Mouse (Mus musculus) hindlimb bud, embryonic 11.5 days (tissue): ENCODE measurements around the gene Ypel3.
A peak's percentile ranks its signal among the peaks of the same experiment; 100 is the strongest.
"Not testable (repeated sequence)": the region's sequence is repeated elsewhere in the genome, so short reads cannot be mapped to it uniquely, and the experiment has no call there.

Experiments
- DNase-seq: peaks from one replicate; pipeline ENCODE4 v3.0.0-alpha.2; 2012; ENCODE audit warnings: low read depth, low spot score; ENCODE audit errors: extremely low spot score

The Ypel3 gene

DNA sequence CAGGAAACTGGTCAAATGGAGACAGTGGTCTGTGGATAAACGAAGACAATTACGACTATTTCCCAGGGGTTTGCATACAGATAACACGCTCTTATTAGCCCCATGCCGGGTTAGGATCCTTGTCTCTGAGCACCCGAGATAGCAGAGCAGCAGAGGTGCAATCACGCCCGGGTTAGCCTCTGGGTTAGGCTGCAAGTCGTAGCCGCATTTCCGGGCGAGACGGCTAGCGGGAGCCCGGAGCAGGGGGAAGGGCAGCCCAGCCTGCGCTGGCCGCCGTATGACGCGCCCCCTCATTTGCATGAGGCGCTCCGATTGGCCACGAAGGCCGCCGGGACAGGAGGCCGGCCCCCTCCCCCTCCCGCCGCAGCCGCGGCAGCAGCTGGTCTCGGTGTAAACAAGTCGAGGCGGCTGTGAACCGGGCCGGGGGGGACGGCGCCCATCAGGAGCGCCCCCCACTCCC lies at the start of gene Ypel3:
Ypel3 (plus strand) TSS at position 358 of the 460 bp plus-strand sequence.
- no peak for DNase-seq

DNA sequence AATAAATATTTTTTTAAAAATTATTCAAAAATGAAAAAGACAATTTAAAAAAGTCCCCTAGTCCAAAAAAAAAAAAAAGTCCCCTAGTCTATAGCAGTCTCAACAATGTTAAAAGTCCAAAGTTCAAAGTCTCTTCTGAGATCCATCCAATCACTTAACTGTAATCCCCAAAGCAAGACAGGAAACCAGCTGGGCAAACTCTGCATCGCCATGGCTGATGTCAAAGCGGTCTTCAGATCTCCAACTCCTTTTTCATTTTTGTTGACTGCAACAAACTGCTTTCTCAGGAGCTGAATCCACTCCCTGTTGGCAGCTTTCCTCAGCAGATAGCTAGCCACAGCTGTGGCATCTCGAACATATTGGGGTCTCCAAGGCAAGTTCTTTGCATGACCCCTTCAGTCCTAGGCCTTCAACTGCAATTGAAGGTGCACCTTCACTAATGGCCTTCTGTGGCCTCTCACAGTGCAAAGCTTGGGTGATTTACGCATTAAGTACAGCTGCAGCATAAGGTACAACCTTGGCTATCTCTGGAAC lies 46.4 kb upstream of the Ypel3 start:
- DNase-seq, result not testable (repeated sequence)

DNA sequence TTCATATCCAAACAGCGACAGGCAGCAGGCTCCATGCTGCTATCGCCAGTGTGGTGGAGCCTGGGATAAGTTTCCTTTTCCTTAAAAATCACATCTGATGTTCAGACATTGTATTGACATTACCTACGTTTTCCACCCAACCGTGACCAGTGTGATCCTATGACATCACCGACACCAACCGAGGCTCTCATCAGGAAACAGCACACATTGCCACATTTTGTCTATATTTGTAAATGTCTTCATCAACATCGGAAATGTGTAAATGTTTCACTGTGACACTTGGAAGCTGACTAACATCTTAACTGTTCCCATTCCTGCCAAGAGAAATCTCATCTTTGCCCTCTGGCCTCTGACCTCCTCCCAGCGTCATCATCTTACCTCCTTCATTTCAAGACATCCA lies 40.6 kb upstream of the Ypel3 start:
- no peak for DNase-seq

DNA sequence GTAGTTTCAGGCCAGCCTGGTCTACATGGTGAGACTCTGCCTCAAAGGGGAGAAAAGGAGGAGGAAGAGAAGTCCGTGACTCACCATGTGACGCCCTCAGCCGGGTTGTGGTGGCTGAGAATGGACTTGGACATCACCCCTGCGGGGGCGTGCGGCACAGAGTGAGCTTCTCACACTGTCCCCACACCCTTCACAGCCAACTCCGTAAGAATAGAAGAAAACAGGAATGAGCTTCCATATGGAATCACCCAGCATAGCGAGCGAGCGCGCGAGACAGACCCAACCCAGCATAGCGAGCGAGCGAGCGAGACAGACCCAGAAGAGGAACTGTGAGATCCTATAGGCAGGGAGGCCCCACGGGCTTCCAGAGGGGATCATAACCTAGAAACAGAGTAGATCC lies 37.2 kb upstream of the Ypel3 start:
- no peak for DNase-seq

DNA sequence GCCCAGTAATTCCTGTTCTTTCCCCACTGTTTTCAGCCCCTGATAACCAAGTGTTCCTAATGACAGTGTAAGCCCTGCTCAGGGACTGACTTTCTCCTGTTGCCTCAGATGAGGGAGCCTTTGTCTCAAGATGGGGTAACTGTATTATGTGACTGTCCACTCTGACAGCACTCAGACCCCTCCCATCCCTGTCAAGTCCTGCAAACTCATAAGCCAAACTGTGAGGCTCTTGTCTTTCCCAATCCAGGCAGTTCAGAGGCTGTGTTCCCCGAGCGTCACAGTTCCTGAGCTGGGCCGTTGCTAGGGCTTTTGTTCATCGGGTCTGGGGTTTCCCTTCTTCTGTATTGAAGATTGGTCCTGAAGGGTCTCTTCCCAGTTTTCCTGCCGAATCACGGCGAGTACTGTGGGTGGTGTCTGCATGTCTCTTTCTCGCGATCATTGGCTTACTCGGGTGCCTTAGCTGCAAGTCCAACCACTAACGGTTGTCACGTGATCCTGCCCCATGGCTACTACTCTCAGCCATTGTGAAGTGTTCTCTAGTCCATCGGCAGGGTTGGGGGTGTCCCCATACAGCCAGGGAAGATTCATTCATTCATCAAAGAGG lies 36.5 kb upstream of the Ypel3 start:
- DNase-seq, result no peak

DNA sequence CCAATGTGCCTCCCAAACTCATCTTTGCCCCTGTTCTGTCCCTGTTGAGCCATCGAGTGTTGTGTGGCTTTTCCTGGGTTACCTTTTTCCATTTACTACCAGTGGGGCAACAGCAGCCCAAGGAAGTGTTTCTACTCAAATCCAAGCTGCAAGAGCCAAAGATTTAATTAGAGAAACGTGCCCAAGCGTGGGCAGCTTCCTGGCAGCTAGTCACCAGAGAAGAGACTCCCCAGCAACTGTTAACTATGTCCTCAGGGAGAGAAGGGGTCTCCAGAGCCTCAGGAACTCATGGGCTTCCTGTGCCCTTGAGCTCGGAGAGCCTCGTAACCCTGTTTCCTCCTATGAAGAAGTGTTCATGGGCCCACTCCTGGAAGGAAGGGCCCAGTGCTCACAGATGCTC lies 35.8 kb upstream of the Ypel3 start:
- DNase-seq, result no peak

DNA sequence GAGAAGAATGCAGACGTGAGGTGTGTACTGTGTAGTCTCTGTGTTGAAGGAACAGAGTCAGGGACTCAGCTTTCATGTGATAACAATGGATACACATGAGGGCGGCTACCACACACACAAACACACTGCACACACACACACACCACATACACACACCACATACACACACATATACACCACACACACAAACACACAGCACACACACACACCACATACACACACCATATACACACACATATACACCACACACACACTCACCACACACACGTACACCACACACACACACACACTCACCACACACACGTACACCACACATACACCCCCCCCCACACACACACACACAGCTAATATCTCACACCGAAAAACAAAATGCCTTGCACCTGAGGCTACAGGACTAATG lies 35.3 kb upstream of the Ypel3 start:
- no peak for DNase-seq

DNA sequence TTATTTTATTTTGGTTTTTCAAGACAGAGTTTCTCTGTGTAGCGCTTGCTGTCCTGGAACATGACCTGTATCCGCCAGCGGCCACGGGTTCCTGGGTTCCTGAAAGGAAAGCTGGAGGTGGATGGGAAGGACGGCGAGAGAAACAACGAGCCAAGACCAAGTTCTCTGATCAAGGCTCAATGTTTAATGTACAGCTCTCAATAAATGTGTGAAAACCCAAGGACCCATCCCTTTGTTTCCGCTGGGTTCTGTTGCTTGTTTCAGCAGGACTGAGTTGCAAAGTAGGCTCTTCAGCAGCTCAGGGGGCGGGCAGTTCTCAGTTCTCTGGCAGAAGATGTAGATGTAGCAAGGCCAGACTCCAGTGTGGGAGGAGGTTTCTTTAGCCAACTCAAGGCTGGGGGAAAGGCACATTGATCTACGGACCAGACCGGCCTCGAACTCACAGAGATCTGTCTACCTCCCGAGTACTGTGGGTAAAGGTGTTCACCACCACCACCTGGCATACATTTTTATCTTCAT lies 34.7 kb upstream of the Ypel3 start:
- no peak for DNase-seq

DNA sequence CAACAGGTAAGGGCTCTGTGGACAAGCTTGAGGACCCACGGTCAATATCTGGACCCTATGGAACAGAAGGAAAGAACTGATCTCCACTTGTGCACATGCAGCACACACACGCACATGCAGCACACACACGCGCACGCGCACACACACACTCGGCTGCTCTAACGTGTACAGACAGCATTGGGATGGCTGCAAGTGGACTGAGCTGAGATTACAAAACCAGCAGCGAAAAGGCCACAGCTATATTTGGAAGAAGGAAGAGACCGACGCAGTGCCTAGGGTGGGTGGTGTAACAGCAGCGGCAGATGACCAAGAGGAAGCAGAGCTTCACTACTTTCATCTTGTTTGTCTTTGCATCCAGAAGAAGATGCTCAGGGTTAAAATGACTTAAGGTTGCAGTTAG lies 30.7 kb upstream of the Ypel3 start:
- no peak for DNase-seq

DNA sequence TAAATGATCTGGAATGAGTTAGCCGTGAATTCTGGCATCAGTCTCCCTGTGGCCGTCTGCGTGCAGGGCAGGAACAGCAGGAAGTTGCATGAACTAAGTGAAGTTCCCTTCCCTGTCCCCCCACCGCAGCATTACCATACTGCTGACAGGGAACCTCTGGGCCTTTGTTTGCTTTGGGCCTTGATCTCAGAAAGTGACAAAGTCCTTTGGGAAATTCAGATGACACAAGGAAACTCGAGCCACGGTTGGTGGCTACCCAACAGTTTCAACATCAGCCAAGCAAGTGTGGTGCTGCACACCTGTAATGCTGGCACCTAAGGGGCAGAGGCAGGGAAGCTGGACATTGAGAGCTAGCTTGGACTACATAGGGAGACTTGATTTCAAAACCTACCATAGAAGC lies 30.0 kb upstream of the Ypel3 start:
- DNase-seq, result no peak

DNA sequence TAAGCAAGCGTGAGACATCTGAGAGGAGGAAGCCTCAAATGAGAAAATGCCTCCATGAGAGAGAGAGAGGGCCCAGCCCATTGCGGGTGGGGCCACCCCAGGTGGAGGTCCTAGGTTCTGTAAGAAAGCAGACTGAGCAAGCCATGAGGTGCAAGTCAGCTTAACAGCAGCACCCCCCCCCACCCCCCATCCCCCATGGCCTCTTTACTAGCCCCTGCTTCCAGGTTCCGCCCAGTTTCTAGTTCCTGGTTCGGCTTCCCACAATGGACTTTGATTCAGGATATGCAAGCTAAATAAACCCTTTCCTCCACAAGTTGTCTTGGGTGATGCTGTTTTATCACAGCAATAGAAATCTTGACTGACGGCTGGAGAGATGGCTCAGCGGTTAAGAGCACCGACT lies 27.9 kb upstream of the Ypel3 start:
- no peak for DNase-seq

DNA sequence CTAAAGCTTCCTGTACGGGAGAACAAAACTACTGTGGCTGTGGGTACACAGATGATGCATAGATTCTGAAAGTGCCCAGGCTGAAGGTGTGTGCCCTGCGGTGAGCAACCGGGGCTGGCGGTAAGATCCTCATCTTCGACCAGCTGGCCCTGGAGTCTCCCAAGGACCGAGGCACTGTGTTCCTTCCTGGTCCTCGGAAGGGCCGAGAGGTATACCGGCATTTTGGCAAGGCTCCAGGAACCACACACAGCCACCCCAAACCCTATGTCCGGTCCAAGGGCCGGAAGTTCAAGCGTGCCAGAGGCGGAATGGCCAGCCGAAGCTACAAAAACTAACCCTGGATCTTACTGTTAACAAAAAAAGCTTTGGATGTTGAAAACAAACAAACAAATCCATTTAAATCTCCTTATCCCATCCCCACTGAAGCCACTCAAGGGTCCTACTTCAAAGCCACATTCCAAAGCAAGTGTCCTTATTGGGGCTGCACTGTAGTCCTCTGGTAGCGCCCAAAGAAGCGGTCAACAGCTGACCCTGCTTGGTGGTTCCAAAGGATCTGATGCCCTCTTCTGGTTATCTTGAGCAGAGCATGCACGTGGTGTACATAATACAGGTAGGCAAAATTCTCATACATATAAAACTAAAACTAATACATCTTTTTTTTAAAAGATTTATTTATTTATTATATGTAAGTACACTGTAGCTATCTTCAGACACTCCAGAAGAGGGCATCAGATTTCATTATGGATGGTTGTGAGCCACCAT lies 27.0 kb upstream of the Ypel3 start:
- no peak for DNase-seq

DNA sequence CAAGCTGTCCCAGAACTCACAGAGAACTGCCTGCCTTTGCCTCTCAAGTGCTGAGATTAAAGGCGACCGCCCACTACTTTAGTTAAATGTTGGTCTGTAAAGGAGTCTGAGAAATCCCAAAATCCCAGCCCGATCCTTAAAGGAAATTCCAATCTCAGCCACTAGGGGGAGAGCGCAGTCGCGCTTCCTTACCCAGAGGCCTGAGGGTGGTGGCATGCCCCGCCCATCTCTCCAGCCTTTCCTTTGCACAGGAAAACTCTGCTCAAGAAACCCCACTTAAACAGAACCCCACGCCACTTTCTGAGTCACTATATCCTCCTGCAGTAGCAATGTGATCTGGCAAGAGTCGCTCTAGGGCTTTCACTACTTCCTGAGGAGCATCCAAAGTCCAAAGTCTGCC lies 21.9 kb upstream of the Ypel3 start:
- peak; percentile 94 for DNase-seq

DNA sequence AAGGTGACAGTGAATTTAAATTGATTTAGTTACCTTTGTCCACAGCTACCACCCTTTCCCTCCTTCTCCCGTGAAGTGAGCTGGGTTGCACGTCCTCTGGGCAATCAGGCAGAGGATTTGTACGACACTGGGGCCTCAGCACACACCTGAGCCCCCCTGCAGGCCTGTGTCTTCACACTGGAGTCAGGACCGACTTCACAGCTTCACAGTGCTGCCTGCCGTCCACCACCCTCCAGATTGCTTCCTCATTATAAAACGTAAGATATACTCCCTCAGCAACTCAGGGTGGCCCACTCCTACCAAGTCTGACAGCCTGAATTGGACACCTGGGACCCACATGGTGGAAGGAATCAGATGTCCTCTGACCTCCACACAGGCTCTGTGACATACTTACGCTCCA lies 18.2 kb upstream of the Ypel3 start:
- DNase-seq, result no peak

DNA sequence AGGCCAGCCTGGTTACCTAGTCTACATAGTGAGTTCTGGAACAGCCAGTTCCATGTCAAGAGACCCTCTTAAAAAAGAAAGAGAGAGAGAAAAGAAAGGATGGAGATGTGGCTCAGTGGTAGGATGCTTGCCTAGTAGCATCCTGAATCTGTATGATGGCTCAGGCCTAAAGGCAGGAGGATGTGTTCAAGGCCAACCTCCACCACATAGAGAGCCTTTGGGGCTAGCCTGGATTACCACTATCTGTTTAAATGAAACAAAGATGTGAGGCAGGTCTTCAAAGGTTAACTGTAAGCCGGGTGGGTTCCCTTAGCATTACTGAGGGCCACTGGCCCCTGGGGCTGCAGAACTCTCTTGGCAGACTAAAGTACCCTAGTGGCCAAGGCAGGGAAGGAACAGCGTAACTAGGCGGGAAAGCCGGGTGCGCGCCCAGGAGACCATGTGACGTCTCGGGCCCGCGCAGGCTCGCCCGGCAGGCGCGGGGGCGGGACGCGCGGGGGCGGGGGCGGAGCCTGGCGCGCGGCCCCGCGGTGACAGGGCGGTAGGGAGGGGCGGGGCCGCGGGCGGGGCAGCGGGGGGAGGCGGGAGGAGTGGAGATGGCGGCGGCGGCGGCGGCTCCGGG lies 17.6 kb upstream of the Ypel3 start, which contains the start of gene Mapk3:
Mapk3 (plus strand) TSS at position 552 of the 622 bp plus-strand sequence.
- peak; percentile 70 for DNase-seq

DNA sequence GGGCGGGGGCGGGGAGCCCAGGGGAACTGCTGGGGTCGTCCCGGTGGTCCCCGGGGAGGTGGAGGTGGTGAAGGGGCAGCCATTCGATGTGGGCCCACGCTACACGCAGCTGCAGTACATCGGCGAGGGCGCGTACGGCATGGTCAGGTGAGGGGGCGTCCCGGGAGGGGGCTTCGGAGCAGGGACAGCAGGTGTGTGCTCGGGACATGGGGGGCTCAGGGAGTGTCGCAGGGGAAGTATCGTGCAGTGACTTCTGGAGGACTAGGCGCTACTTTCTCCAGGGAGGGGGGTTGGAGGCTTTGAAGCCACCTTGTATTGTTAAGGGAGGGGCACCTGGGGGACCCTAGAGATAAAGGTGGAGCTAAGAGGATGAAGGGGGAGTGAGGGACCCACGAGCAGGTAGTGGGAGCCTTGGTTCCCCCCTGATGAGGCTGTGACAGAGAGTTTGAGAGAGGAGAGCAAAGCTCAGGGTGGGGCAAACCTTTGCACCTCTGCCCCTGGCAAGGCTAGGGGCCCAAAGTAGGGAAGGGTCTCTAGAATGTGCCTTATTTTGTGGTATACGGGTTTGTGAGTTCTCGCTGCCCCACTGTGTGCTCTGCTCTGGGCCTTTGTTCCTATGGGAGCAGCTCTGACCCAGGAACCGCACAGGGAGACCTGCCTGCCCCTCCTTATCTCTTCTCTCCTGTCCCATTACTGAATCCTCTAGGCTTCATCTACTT lies 16.9 kb upstream of the Ypel3 start:
- no peak for DNase-seq

DNA sequence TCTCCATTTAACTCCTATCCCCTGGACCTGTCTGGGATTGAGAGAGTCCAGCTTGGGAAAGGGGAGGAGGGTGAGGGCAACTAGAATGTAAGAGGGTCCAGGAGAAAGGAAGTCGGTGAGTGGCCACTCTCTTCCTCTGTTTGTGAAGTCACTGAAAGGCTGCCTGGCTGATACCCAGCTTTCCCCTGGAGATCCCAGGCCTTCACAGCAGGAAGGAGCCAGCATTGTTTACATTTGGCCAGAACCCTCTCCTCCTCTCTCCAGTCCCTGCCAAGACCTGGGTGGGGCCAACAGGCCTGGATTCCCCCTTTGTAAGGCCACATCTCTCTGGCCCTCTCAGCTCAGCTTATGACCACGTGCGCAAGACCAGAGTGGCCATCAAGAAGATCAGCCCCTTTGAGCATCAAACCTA lies 16.4 kb upstream of the Ypel3 start:
- DNase-seq, result no peak

DNA sequence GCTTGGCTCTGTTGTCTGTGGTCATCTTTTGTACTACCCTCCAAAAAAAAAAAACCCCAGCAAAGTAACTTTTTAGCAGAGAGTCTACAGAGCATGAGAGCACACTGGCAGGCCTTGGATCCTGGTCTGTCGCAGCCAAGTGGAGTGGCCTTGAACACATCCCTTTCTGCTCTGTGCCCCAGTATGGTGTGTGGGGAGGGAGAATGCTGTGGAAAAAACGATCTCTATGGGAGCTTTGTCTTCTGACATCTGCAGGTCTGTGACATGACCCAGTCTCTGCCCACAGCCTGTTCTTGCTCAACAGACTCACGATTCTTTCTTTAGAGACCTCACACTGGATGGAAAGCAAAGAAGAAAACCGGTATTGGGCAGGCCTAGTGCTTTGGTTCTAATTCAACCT lies 15.8 kb upstream of the Ypel3 start:
- no peak for DNase-seq

DNA sequence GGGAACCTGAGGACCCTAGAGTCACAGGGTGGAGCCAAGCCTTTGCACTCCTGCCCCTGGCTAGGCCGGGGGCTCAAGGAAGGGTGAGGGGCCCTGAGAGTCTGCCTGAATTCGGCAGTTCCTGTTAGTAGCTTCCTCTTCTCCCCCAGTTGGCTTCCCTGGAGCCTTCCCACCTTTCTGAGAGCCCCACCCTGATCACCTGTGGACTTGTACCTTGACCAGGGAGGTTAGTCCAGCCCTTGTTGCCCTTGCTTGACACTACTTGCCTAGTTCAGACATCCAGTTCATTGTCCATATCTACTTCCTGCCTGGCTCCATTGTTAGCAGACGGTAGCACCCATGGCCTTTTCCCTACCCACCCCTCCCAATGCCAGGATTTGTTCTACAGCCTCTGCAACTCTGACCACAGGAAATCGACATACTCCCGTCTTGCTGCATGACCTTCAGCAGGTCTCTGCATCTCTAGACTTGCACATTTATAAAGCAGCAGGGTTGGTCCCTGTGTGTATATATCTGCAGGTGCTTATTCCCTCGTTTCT lies 15.2 kb upstream of the Ypel3 start:
- no peak for DNase-seq

DNA sequence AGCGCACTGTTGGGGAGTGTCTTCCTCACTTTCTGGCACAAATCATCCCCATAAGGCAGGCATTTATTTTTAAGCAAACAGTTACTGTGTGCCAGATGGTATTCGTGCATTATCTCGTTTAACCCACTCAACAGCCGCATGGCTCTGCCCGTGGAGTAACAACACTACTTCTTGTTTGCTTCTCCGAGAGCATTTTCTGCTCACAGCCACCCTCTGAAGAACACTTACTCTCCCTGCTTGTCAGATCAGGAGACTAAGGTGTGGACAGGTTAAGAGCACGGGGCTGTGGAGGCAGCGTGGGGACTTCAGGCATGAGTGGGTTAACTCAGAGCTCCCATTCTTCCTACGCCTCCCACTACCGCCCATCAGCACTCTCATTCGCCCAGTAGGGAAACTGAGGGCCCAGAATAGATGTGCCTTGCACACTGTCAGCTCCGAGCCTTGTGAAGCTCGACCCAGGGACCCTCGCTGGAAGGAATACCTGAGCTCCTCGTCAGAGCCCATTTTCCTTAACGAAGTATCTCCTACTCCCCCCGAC lies 14.2 kb upstream of the Ypel3 start:
- no peak for DNase-seq

DNA sequence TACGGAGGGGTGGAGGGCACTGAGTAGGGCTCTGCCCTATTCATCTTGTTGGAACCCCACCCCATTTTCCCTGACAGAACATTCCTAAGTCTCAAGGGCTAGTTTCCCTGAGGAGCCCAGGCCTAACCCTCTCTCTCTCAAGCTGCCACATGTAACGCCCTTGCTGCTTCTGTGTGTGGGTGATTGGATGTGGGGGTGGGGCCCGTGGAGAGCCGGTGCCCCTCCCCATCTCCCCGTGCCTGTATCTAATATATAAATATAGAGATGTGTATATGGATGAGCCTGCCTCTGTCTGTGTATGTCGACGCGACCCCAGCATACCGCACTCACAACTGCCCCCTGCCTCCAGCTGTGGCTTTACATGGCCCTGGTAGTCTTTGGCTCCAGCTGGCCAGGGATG lies 11.2 kb upstream of the Ypel3 start:
- no peak for DNase-seq
